ENCODE assay signal across 13 mouse cellular contexts in the genomic region with DNA sequence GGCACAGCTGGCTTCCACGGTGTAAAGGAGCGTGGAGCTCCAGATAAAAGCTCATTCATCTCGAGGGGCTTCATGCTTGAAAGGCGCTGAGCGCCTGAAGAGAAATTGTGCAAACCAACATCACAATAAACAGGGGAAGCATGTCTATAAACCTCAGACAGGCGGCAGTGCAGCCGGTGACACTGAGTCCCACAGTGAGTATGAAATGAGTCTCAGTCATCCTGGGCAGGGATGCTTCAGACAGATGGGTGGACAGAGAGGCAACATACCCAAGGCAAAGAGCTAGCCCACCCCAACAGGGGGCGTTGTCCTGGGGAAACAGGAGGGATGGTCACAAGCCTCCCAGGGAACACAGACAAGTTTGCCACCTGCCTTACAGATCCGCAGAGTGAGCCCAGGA.
"Had no signal": no experiment of that assay in that cellular context is flagged by ENCODE, and none has a peak within 500 bp of the region (broad histone marks: within the 10 kb centered on the region; RNA-seq: fewer than 3 reads in every experiment).

No protein-coding gene starts in this region.

- DNase-seq: kidney, adult 11 months; liver; liver, embryonic 13.5 days; liver, postnatal 0 days; lung, postnatal 14 days; right cerebral cortex, adult 18-20 months; right cerebral cortex, postnatal 25 days; thymus, postnatal 36 days had no signal

- H3K9ac ChIP-seq: liver, embryonic 13.5 days; liver, postnatal 0 days; lung, embryonic 15.5 days; midbrain, embryonic 12.5 days had no signal

- H3K4me2 ChIP-seq: liver, embryonic 13.5 days; lung, embryonic 15.5 days; midbrain, embryonic 12.5 days had no signal

- H3K27ac ChIP-seq: left cerebral cortex, adult 2 months; liver, embryonic 13.5 days; lung, embryonic 15.5 days; macrophage; midbrain, embryonic 12.5 days had no signal

- ATAC-seq: liver, postnatal 0 days had no signal

- H3K4me3 ChIP-seq: left cerebral cortex, adult 2 months; liver, embryonic 13.5 days; lung, embryonic 15.5 days; megakaryocyte, embryonic 14.5 days; midbrain, embryonic 12.5 days had no signal

- H3K9me3 ChIP-seq: liver, embryonic 13.5 days; lung, embryonic 15.5 days had no signal

- H3K27me3 ChIP-seq: liver, embryonic 13.5 days; lung, embryonic 15.5 days; megakaryocyte, embryonic 14.5 days; midbrain, embryonic 12.5 days had no signal

- H3K36me3 ChIP-seq: liver, embryonic 13.5 days; lung, embryonic 15.5 days; midbrain, embryonic 12.5 days had no signal

- H3K4me1 ChIP-seq: liver, embryonic 13.5 days; lung, embryonic 15.5 days; megakaryocyte, embryonic 14.5 days; midbrain, embryonic 12.5 days had no signal
